Mouse (Mus musculus) lung, postnatal 0 days (tissue): ENCODE data around the gene H2al3.

Experiments
- CTCF ChIP-seq: IDR thresholded peaks from 2 replicates; pipeline ENCODE4 v1.5.1; 2016; ENCODE audit warnings: antibody characterized with exemption, mild to moderate bottlenecking
- EP300 ChIP-seq: IDR thresholded peaks from 2 replicates; pipeline ENCODE4 v1.6.1; 2016; ENCODE audit warnings: antibody characterized with exemption, mild to moderate bottlenecking, control low read depth

GRCm38 (mm10) chrX:9849403-9849802 is at the start of gene H2al3:
- TF ChIP-seq CTCF (no peak), EP300 (no peak)
